Mouse (Mus musculus): ENCODE results near the gene Ppp5c. TPM values are rescaled to one million over a fixed set of nuclear protein-coding genes. Genes with fewer than 3 reads are reported as not detected.

Gene Ppp5c
- total RNA-seq, 2 experiments from 2014 or later: 64.8 to 65.8 TPM

- no peak for TF ChIP-seq CTCF (IDR thresholded peaks at IDR 0.05)
- peak overlapping the region; percentile 67 for H3K4me3 ChIP-seq
- peak overlapping the region; percentile 93 for H3K27ac ChIP-seq
- peak; percentile 96 for DNase-seq
- intact Hi-C loops (cut with DNase I): no loop called here
Observed at GRCm38 (mm10) chr7:17060031-17060781, 32.5 kb upstream of the Ppp5c start.

GRCm38 (mm10) chr7:17059463-17059844, 31.7 kb upstream of the Ppp5c start:
- Histone ChIP-seq H3K4me3 (peak overlapping the region; percentile 67), H3K27ac (peak overlapping the region; percentile 93)
- intact Hi-C loops (cut with DNase I): loop anchor here (10.0 kb wide), 1 partner anchor 1135 kb away; the partner anchor contains the start of gene Selenow
- no peak for TF ChIP-seq CTCF (IDR thresholded peaks at IDR 0.05)
- no peak for DNase-seq

- DNase-seq: peak; percentile 30
- peak overlapping the region; percentile 93 for H3K27ac ChIP-seq
- H3K4me3 ChIP-seq: peak overlapping the region; percentile 67
- no peak for TF ChIP-seq CTCF (IDR thresholded peaks at IDR 0.05)
- intact Hi-C loops (cut with DNase I): loop anchor here (10.0 kb wide), 1 partner anchor 1134 kb away; the partner anchor contains the start of gene Selenow
Observed at GRCm38 (mm10) chr7:17058816-17059462, 31.2 kb upstream of the Ppp5c start.

- DNase-seq: peak; percentile 90
- TF ChIP-seq CTCF (IDR thresholded peaks at IDR 0.05): peak; percentile 44
- intact Hi-C loops (cut with DNase I): loop anchor here (10.0 kb wide), 1 partner anchor 1133 kb away; the partner anchor contains the start of gene Selenow
- Histone ChIP-seq H3K27ac (peak overlapping the region; percentile 93), H3K4me3 (peak overlapping the region; percentile 58)
Observed at GRCm38 (mm10) chr7:17058071-17058689, 30.5 kb upstream of the Ppp5c start.

GRCm38 (mm10) chr7:17056601-17057523, 29.1 kb upstream of the Ppp5c start:
- intact Hi-C loops (cut with DNase I): loop anchor here (10.0 kb wide), 1 partner anchor 1132 kb away; the partner anchor contains the start of gene Selenow
- Histone ChIP-seq H3K27ac (peak overlapping the region; percentile 93), H3K4me3 (peak overlapping the region; percentile 78)

GRCm38 (mm10) chr7:17056081-17056581, 28.4 kb upstream of the Ppp5c start:
- peak; percentile 92 for DNase-seq
- H3K27ac ChIP-seq: peak overlapping the region; percentile 93
- peak overlapping the region; percentile 78 for H3K4me3 ChIP-seq

More at GRCm38 (mm10) chr7:17056601-17057523, 29.1 kb upstream of the Ppp5c start:
- no peak for TF ChIP-seq CTCF (IDR thresholded peaks at IDR 0.05)
- DNase-seq: peak; percentile 42

GRCm38 (mm10) chr7:17055287-17055946, 27.7 kb upstream of the Ppp5c start:
- intact Hi-C loops (cut with DNase I): loop anchor here (10.0 kb wide), 1 partner anchor 1131 kb away; the partner anchor contains the start of gene Selenow
- Histone ChIP-seq H3K4me3 (peak overlapping the region; percentile 78), H3K27ac (peak overlapping the region; percentile 93)
- DNase-seq: no peak
- TF ChIP-seq CTCF (IDR thresholded peaks at IDR 0.05): no peak

More at GRCm38 (mm10) chr7:17056081-17056581, 28.4 kb upstream of the Ppp5c start:
- intact Hi-C loops (cut with DNase I): loop anchor here (10.0 kb wide), 1 partner anchor 1131 kb away; the partner anchor contains the start of gene Selenow
- no peak for TF ChIP-seq CTCF (IDR thresholded peaks at IDR 0.05)

- H3K4me3 ChIP-seq: no peak overlapping the region
- TF ChIP-seq CTCF (IDR thresholded peaks at IDR 0.05): no peak
- H3K27ac ChIP-seq: no peak overlapping the region
- DNase-seq: no peak
- intact Hi-C loops (cut with DNase I): loop anchor here (10.0 kb wide), 1 partner anchor 1130 kb away; the partner anchor contains the start of gene Selenow
Observed at GRCm38 (mm10) chr7:17054325-17054989, 26.7 kb upstream of the Ppp5c start.

GRCm38 (mm10) chr7:17050933-17051594, 23.3 kb upstream of the Ppp5c start:
- no peak overlapping the region for H3K27ac ChIP-seq
- TF ChIP-seq CTCF (IDR thresholded peaks at IDR 0.05): peak; percentile 73
- peak; percentile 74 for DNase-seq
- intact Hi-C loops (cut with DNase I): loop anchor here (1.0 to 10.0 kb wide), 3 partner anchors 22 to 1126 kb away; partner anchors contain the start of gene Selenow
- no peak overlapping the region for H3K4me3 ChIP-seq

- H3K27ac ChIP-seq: no peak overlapping the region
- intact Hi-C loops (cut with DNase I): loop anchor here (2.0 to 10.0 kb wide), 2 partner anchors 22 to 1126 kb away; partner anchors contain the start of gene Selenow
- no peak for TF ChIP-seq CTCF (IDR thresholded peaks at IDR 0.05)
- H3K4me3 ChIP-seq: no peak overlapping the region
- DNase-seq: no peak
Observed at GRCm38 (mm10) chr7:17050491-17050890, 22.8 kb upstream of the Ppp5c start.
